Mouse (Mus musculus): ENCODE results near the gene Tenm2.
A peak's percentile ranks its signal among the peaks of the same experiment; 100 is the strongest.

The Tenm2 gene

GRCm38 (mm10) chr11:35998048-35998447 lies 1237.7 kb downstream of the Tenm2 start:
- DNase-seq (ENCODE audit: low read depth, low spot score), result no peak

- DNase-seq (ENCODE audit: low read depth, low spot score), result no peak
Observed at GRCm38 (mm10) chr11:35995310-35995709, 1240.5 kb downstream of the Tenm2 start.

- no peak for DNase-seq (ENCODE audit: low read depth, low spot score)
Observed at GRCm38 (mm10) chr11:35991846-35992245, 1243.9 kb downstream of the Tenm2 start.

GRCm38 (mm10) chr11:35989967-35990366 lies 1245.8 kb downstream of the Tenm2 start:
- DNase-seq (ENCODE audit: low read depth, low spot score), result no peak

- DNase-seq (ENCODE audit: low read depth, low spot score), result peak; percentile 77
Observed at GRCm38 (mm10) chr11:35985841-35986393, 1249.8 kb downstream of the Tenm2 start.

- DNase-seq (ENCODE audit: low read depth, low spot score), result no peak
Observed at GRCm38 (mm10) chr11:35982734-35983133, 1253.0 kb downstream of the Tenm2 start.

GRCm38 (mm10) chr11:35980411-35980917 lies 1255.3 kb downstream of the Tenm2 start, which contains the start of gene Wwc1:
Gene Wwc1, minus strand, starts transcription at chr11:35980527.
- DNase-seq (ENCODE audit: low read depth, low spot score), result peak; percentile 55

GRCm38 (mm10) chr11:35979733-35980410 lies 1255.9 kb downstream of the Tenm2 start:
- DNase-seq (ENCODE audit: low read depth, low spot score), result no peak

GRCm38 (mm10) chr11:35979266-35979732 lies 1256.5 kb downstream of the Tenm2 start:
- no peak for DNase-seq (ENCODE audit: low read depth, low spot score)

GRCm38 (mm10) chr11:35977796-35978195 lies 1258.0 kb downstream of the Tenm2 start:
- no peak for DNase-seq (ENCODE audit: low read depth, low spot score)

- DNase-seq (ENCODE audit: low read depth, low spot score), result no peak
Observed at GRCm38 (mm10) chr11:35977096-35977495, 1258.7 kb downstream of the Tenm2 start.

- DNase-seq (ENCODE audit: low read depth, low spot score), result no peak
Observed at GRCm38 (mm10) chr11:35976482-35976881, 1259.3 kb downstream of the Tenm2 start.

- no peak for DNase-seq (ENCODE audit: low read depth, low spot score)
Observed at GRCm38 (mm10) chr11:35974632-35975450, 1260.9 kb downstream of the Tenm2 start.

GRCm38 (mm10) chr11:35973135-35973534 lies 1262.6 kb downstream of the Tenm2 start:
- DNase-seq (ENCODE audit: low read depth, low spot score), result no peak

GRCm38 (mm10) chr11:35972270-35972931 lies 1263.4 kb downstream of the Tenm2 start:
- no peak for DNase-seq (ENCODE audit: low read depth, low spot score)

GRCm38 (mm10) chr11:35970806-35971705 lies 1264.7 kb downstream of the Tenm2 start:
- DNase-seq (ENCODE audit: low read depth, low spot score), result no peak

GRCm38 (mm10) chr11:35968291-35968690 lies 1267.5 kb downstream of the Tenm2 start:
- no peak for DNase-seq (ENCODE audit: low read depth, low spot score)

- no peak for DNase-seq (ENCODE audit: low read depth, low spot score)
Observed at GRCm38 (mm10) chr11:35963981-35964549, 1271.7 kb downstream of the Tenm2 start.

GRCm38 (mm10) chr11:35963554-35963953 lies 1272.2 kb downstream of the Tenm2 start:
- no peak for DNase-seq (ENCODE audit: low read depth, low spot score)

GRCm38 (mm10) chr11:35962431-35962830 lies 1273.3 kb downstream of the Tenm2 start:
- no peak for DNase-seq (ENCODE audit: low read depth, low spot score)

Data from forelimb bud, embryonic 11.5 days (tissue).